Mouse (Mus musculus): ENCODE measurements around the gene Lexm. TPM values are rescaled to one million over a fixed set of nuclear protein-coding genes. Genes with fewer than 3 reads are reported as not detected.

Lexm gene
- total RNA-seq, 2 experiments from 2014 or later, result 0.21 TPM; not detected in 1

GRCm38 (mm10) chr4:106571081-106571724 is 45.8 kb downstream of the Lexm start:
- no peak overlapping the region for H3K27ac ChIP-seq
- no peak for DNase-seq (ENCODE audit: extremely low spot score in 1 of 2, low spot score in 2 of 2)
- intact Hi-C loops (cut with DNase I), result no loop called here
- no peak for TF ChIP-seq CTCF (IDR thresholded peaks at IDR 0.05)
- no peak overlapping the region for H3K4me3 ChIP-seq

GRCm38 (mm10) chr4:106569680-106570079 is 47.4 kb downstream of the Lexm start:
- DNase-seq (ENCODE audit: extremely low spot score in 1 of 2, low spot score in 2 of 2), result no peak
- intact Hi-C loops (cut with DNase I), result no loop called here
- H3K27ac ChIP-seq, result no peak overlapping the region
- TF ChIP-seq CTCF (IDR thresholded peaks at IDR 0.05), result no peak
- H3K4me3 ChIP-seq, result no peak overlapping the region

- Histone ChIP-seq H3K4me3 (no peak overlapping the region), H3K27ac (no peak overlapping the region)
- no peak for DNase-seq (ENCODE audit: extremely low spot score in 1 of 2, low spot score in 2 of 2)
- intact Hi-C loops (cut with DNase I), result no loop called here
- TF ChIP-seq CTCF (IDR thresholded peaks at IDR 0.05), result no peak
These were observed 52.9 kb downstream of the Lexm start for GRCm38 (mm10) chr4:106564161-106564560.

GRCm38 (mm10) chr4:106562837-106563790 is 53.9 kb downstream of the Lexm start:
- no peak for DNase-seq (ENCODE audit: extremely low spot score in 1 of 2, low spot score in 2 of 2)
- H3K27ac ChIP-seq, result no peak overlapping the region
- H3K4me3 ChIP-seq, result peak overlapping the region; percentile 91
- intact Hi-C loops (cut with DNase I), result no loop called here
- TF ChIP-seq CTCF (IDR thresholded peaks at IDR 0.05), result no peak

GRCm38 (mm10) chr4:106562006-106562405 is 55.0 kb downstream of the Lexm start:
- intact Hi-C loops (cut with DNase I), result no loop called here
- Histone ChIP-seq H3K27ac (no peak overlapping the region), H3K4me3 (peak overlapping the region; percentile 91)
- DNase-seq (ENCODE audit: extremely low spot score in 1 of 2, low spot score in 2 of 2), result no peak
- TF ChIP-seq CTCF (IDR thresholded peaks at IDR 0.05), result no peak

- Histone ChIP-seq H3K4me3 (peak within 1 kb of the TSS; percentile 91), H3K27ac (peak within 1 kb of the TSS; percentile 86)
- intact Hi-C loops (cut with DNase I), result no loop called here
- DNase-seq (ENCODE audit: extremely low spot score in 1 of 2, low spot score in 2 of 2), result peak; percentile 95
- TF ChIP-seq CTCF (IDR thresholded peaks at IDR 0.05), result no peak; the same call in 1 of the 2 replicates
These were observed 55.9 kb downstream of the Lexm start, which contains the start of gene Dhcr24 for GRCm38 (mm10) chr4:106560846-106561781. Dhcr24 (plus strand) TSS chr4:106561038.

- no peak for TF ChIP-seq CTCF (IDR thresholded peaks at IDR 0.05)
- peak overlapping the region; percentile 86 for H3K27ac ChIP-seq
- intact Hi-C loops (cut with DNase I), result no loop called here
- peak overlapping the region; percentile 91 for H3K4me3 ChIP-seq
- DNase-seq (ENCODE audit: extremely low spot score in 1 of 2, low spot score in 2 of 2), result no peak
These were observed 56.7 kb downstream of the Lexm start for GRCm38 (mm10) chr4:106560213-106560845.

- DNase-seq (ENCODE audit: extremely low spot score in 1 of 2, low spot score in 2 of 2), result no peak
- no peak for TF ChIP-seq CTCF (IDR thresholded peaks at IDR 0.05)
- H3K4me3 ChIP-seq, result no peak overlapping the region
- no peak overlapping the region for H3K27ac ChIP-seq
- intact Hi-C loops (cut with DNase I), result no loop called here
These were observed 57.5 kb downstream of the Lexm start for GRCm38 (mm10) chr4:106559343-106560212.

GRCm38 (mm10) chr4:106557978-106558377 is 59.1 kb downstream of the Lexm start:
- H3K4me3 ChIP-seq, result no peak overlapping the region
- no peak for TF ChIP-seq CTCF (IDR thresholded peaks at IDR 0.05)
- DNase-seq (ENCODE audit: extremely low spot score in 1 of 2, low spot score in 2 of 2), result no peak
- intact Hi-C loops (cut with DNase I), result no loop called here
- H3K27ac ChIP-seq, result no peak overlapping the region

GRCm38 (mm10) chr4:106557262-106557661 is 59.8 kb downstream of the Lexm start:
- Histone ChIP-seq H3K4me3 (no peak overlapping the region), H3K27ac (no peak overlapping the region)
- DNase-seq (ENCODE audit: extremely low spot score in 1 of 2, low spot score in 2 of 2), result no peak
- intact Hi-C loops (cut with DNase I), result no loop called here
- no peak for TF ChIP-seq CTCF (IDR thresholded peaks at IDR 0.05)
